Mouse (Mus musculus): ENCODE measurements around the gene Ccdc97. TPM values are rescaled to one million over a fixed set of nuclear protein-coding genes. Genes with fewer than 3 reads are reported as not detected.
"Not testable (repeated sequence)": the region's sequence is repeated elsewhere in the genome, so short reads cannot be mapped to it uniquely, and the experiment has no call there.

Gene Ccdc97
- total RNA-seq, 2 experiments from 2014 or later = 56.2 to 56.7 TPM

- intact Hi-C loops (cut with DNase I) = no loop called here
- DNase-seq (ENCODE audit: low spot score in 2 of 2) = no peak
Measured at GRCm38 (mm10) chr7:25727800-25728199, 8.9 kb upstream of the Ccdc97 start.

DNA sequence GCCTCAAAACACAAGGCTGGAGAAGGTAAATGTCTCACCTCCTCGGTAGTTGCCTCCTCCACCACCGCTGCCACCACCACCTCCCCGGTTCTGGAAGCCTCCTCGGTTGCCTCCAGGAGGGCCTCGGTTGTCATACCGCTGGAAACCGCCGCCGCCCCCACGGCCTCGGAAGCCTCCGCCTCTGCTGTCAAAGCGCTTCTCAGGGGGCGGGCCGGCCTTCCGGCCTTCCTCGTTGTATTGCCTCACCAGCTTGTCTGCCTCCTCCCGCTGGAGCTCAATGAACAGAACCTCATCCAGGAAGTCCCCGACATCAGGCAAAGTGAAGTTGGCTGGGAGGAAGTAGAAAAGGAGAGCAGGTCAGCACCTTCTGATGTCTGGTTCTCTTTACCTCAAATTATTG lies 7.0 kb upstream of the Ccdc97 start:
- intact Hi-C loops (cut with DNase I) = no loop called here
- DNase-seq (ENCODE audit: low spot score in 2 of 2) = no peak

- intact Hi-C loops (cut with DNase I); DNase-seq (ENCODE audit: low spot score in 2 of 2): not testable (repeated sequence)
Measured at GRCm38 (mm10) chr7:25721776-25722175, 2.9 kb upstream of the Ccdc97 start.

DNA sequence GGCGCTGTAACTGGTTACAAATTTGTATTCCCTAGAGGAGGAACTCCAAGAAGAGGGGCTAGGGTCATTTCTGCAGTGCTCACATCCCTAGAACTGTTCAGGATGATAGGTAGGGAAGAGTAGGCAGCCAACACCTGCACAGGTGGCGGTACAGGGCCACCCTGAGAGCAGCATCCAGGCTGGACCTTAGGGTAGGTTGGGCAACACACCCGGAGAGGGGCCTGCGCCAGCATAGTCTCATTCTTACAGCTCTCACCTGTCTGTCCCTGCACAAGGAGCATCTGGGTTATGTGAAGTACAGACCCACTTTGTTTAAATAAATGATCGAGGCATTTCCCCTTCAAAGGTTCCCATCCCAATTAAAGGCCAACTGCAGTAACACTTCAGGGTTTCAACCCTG lies 1.9 kb upstream of the Ccdc97 start:
- intact Hi-C loops (cut with DNase I) = no loop called here
- DNase-seq (ENCODE audit: low spot score in 2 of 2) = no peak

GRCm38 (mm10) chr7:25719761-25720610 lies 1.1 kb upstream of the Ccdc97 start:
- peak; percentile 81 to 85 for DNase-seq (ENCODE audit: low spot score in 2 of 2)

DNA sequence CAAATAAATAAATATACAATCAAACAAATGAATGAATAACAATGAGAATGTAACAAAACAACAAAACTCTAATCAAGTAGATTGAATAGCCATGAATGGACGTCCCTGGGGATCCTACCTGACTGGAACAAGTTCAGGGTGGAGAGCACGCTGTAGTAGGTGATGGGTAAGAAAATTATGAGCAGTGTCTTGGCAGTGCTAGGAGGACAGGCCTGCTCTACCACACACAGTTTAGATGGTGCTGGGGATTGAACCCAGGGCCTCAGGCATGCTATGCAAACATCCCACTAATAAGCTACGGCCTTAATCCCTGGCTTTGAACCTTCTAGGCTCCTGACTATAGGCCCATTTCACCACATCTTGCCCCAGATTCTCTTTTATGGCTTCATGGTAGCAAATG lies 1.4 kb downstream of the Ccdc97 start:
- DNase-seq (ENCODE audit: low spot score in 2 of 2) = no peak
- intact Hi-C loops (cut with DNase I) = no loop called here

More at GRCm38 (mm10) chr7:25719761-25720610, 1.1 kb upstream of the Ccdc97 start:
- intact Hi-C loops (cut with DNase I) = no loop called here

DNA sequence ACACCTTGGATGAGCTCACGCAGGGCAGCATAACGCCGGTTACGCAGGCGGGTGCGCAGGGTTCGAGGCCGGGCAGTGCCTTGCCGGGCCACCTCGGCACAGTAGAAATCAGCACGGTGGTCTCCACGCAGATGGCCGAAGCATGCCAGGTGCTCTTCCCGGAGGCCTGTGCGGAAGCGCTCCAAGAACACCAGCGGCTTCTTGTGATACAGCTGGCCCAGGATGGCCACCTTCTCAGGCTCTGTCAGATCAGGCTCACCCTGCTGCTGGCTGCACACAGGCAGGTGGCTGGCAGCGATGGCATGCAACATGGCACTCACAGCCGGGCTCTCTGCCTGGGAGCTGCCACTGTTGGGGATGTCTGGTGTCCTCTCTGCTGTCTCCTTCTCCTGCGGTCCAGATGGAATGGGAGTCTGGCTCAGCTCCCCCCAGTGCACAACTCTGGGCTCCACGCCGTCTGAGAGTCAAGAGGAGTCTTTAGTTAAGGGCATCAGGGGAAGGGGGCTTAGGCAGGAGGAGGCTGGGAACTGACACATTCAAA lies 3.1 kb downstream of the Ccdc97 start:
- intact Hi-C loops (cut with DNase I) = no loop called here
- no peak for DNase-seq (ENCODE audit: low spot score in 2 of 2)

DNA sequence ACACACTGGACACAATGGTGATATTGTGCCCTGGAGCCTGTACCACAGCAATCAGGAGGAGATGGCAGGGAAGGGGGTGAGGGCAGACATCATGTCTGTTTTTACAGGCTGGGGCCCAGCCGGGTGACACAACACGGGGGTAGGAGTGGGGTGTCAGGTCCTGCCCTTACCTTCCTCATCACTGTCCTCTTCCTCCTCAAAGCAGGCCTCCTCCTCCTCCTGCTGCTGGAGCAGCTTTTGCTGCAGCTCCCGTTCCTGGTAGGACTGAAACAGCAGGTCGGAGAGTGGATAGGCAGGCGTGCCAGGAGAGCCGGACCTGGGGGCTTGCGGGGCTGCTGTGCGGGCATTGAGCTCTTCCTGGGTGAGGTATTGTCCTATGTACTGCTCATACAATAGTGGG lies 4.3 kb downstream of the Ccdc97 start:
- no peak for DNase-seq (ENCODE audit: low spot score in 2 of 2)
- intact Hi-C loops (cut with DNase I) = no loop called here

DNA sequence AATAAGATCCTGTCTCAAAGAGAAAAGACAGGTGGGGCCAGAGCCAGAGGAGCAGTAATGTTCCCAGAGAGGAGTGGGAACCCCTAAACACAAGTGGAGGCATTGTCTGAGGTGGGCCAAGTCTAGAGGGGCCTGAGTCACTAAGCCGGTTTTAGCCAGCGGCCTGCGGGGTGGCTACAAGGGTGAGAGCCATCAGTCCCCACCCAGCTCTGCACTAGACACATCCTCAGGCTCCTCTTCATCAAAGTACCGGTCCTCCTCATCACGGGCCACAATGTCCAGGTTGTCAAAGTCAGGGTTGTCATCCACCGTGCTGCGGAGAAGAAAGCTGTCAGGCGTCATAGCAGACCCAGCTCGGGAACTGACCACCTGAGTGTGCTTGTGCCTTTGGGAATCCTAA lies 6.1 kb downstream of the Ccdc97 start:
- intact Hi-C loops (cut with DNase I) = no loop called here
- DNase-seq (ENCODE audit: low spot score in 2 of 2) = no peak

DNA sequence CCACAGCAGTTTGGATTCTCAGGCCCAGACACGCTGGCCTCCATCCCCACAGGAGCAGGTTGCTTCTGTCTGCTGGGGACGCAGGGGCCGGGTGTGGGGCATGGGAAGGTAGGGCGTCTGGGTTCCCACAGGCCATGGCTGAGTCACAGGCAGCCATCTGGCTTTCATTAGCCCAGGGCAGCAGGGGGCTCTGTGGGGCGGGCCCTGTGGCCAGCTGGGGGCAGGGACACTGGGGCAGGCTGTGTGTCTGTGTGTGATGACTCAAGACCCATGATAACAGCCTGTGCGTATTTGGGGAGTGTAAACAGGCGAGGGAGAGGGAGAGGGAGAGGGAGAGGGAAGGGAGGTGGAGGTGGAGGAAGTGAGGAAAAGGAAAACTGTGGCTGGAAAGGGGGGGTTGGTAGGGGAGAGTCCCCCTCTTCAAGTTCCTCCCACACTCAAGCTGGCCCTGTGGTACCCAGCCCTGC lies 7.1 kb downstream of the Ccdc97 start:
- intact Hi-C loops (cut with DNase I) = no loop called here
- DNase-seq (ENCODE audit: low spot score in 2 of 2) = no peak

DNA sequence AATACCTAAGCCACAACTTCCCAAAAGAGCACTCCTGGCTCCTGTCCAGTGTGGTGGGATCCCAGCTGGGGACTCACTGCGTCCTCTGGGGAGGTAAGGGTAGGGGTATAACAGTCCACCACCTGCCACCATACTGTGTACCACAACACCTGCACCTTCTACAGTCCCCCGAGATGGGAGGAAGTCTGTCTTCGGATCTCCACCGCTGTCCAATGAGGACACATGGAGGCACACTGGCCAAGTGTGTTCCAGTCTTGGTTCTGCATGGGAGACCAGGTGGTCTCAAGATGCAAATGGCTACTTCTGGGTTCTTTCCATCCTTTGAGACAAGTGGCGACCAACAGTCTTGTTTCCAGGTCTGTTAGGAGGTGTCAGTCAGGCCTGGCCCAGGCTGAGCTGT lies 7.7 kb downstream of the Ccdc97 start:
- DNase-seq (ENCODE audit: low spot score in 2 of 2) = no peak
- intact Hi-C loops (cut with DNase I) = no loop called here

DNA sequence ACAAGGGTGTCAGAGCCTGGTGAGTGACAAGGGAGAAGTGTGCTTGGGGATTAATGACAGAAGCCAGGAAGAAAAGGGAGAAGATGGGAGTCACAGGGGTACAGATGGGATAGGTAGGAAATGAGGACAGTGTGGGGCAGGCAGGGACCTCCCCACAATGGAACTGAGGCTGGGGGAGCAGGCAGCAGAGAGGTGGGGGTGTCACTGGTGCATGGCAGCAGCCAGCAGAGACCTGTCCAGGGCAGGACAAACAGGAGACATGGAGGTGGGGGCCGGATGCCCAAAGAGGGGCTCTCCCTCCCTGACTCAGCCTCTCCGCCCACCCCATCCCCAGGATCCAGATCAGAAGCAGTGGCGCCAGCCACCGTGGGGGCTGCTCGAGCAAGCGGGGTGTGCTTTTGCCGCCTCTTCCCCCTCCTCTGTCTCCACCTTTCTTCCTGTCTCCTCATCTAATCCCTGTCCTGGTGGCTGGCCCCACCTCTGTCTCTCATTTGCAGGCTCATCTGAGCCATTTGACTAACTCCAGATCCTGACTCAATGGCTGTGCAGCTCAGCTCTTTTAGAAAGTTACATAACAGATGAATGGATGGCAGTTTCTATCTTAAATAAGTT lies 8.3 kb downstream of the Ccdc97 start:
- intact Hi-C loops (cut with DNase I) = no loop called here
- DNase-seq (ENCODE audit: low spot score in 2 of 2) = peak; percentile 54 to 58

GRCm38 (mm10) chr7:25709961-25710360 lies 8.9 kb downstream of the Ccdc97 start:
- intact Hi-C loops (cut with DNase I) = no loop called here
- DNase-seq (ENCODE audit: low spot score in 2 of 2) = peak; percentile 53 to 56

DNA sequence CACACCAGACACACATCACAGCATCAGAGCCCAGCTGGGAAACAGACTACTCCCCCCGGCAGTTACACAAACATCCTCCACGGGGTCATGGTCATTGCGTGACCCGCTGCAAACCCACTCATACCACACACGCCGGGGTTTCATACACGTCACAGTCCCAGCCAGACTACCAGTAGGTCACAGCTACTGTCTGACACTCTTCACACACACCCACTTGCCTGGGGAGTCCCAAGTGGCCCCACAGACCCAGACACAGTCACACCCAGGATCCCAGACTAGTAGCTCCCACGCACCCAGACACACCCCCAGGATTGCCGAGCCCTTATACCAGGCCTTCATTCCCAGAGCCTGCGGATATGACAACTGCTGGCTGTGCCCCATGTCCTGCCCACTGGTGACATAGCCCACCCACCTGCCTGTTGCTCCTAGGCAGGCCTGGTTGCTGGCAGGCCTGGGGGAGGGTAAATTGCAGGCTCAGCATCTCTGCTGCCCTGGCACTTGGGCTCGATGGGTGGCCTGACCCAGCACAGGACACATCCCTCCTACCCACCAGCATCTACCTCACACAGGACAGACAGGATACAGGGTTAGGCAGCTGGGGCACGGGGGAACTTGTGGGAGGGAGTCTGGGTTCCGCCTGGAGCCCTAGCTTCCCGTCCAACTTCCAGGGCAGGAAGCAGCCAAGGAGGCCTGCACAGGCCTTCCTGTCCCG lies 11.2 kb downstream of the Ccdc97 start:
- intact Hi-C loops (cut with DNase I) = no loop called here
- no peak for DNase-seq (ENCODE audit: low spot score in 2 of 2)

- intact Hi-C loops (cut with DNase I) = no loop called here
Measured at GRCm38 (mm10) chr7:25706578-25707170, 12.2 kb downstream of the Ccdc97 start.

DNA sequence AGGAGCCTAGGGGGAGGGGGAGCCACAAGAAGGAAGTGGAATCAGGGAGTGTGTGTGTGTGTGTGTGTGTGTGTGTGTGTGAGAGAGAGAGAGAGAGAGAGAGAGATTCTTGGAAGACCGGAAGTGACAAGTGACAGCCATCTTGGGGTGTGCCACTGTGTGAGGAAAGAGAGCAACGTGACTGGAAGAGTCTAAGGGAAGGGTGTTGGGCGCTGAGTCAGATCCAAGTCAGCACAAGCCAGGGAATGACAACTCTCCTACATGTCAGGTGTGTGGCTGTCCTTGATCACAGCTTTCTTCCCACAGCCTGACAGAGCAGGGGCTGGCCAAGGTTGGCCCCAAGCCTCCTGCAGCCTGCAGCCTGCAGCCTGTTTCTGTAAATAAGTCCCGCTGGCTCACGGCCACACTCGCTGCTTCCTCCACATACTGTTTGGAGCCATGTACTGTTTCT lies 13.1 kb downstream of the Ccdc97 start:
- intact Hi-C loops (cut with DNase I) = no loop called here
- peak; percentile 51 to 74 for DNase-seq (ENCODE audit: low spot score in 2 of 2)

More at GRCm38 (mm10) chr7:25706578-25707170, 12.2 kb downstream of the Ccdc97 start:
- peak in 1 of 2 experiments; percentile 48 for DNase-seq (ENCODE audit: low spot score in 2 of 2)

DNA sequence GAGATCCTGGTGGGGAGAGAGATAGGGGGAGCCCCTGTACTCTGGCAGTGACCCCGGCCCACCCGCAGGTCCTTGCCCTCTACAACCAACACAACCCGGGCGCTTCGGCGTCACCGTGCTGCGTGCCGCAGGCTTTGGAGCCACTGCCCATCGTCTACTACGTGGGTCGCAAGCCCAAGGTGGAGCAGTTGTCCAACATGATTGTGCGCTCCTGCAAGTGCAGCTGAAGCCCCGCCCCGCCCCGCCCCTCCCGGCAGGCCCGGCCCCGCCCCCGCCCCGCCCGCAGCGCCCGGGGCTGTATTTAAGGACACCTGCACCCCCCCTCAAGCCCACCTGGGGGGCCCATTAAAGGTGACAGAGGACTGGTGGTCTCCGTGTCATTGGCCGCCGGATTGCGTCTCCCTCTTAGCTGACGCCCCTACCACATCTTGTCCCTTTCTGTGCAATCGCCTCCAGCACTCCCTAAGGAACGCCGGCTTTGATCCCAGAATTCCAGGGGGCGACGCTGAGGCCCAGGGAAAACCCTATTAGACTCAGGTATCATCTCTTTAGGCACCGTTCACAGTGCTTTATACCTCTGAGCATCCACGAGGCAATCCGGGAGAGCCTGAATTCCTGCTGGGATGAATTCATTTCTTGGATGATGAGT lies 14.0 kb downstream of the Ccdc97 start:
- DNase-seq (ENCODE audit: low spot score in 2 of 2) = no peak
- intact Hi-C loops (cut with DNase I) = no loop called here

GRCm38 (mm10) chr7:25703793-25704494 lies 14.9 kb downstream of the Ccdc97 start:
- intact Hi-C loops (cut with DNase I) = no loop called here
- DNase-seq (ENCODE audit: low spot score in 2 of 2) = no peak
